Mouse (Mus musculus): ENCODE results near the gene Itpkc.

The Itpkc gene

GRCm38 (mm10) chr7:27195681-27196611 is 32.5 kb downstream of the Itpkc start, which contains the start of the genes BC024978 and Snrpa:
TSS of gene BC024978 (plus strand) at chr7:27195781.
TSS of gene Snrpa (minus strand) at chr7:27196271.
- intact Hi-C loops (cut with DNase I) = loop anchor here (1.0 to 2.0 kb wide), 2 partner anchors 17 to 32 kb away; partner anchors contain the start of genes Itpkc and Rab4b

- intact Hi-C loops (cut with DNase I) = loop anchor here (2.0 kb wide), 1 partner anchor 15 kb away; the partner anchor contains the start of gene Rab4b
These were observed 34.7 kb downstream of the Itpkc start for GRCm38 (mm10) chr7:27193731-27194130.

- intact Hi-C loops (cut with DNase I) = no loop called here
These were observed 36.0 kb downstream of the Itpkc start for GRCm38 (mm10) chr7:27192434-27192833.

GRCm38 (mm10) chr7:27189271-27189931 is 39.1 kb downstream of the Itpkc start:
- intact Hi-C loops (cut with DNase I) = no loop called here

DNA sequence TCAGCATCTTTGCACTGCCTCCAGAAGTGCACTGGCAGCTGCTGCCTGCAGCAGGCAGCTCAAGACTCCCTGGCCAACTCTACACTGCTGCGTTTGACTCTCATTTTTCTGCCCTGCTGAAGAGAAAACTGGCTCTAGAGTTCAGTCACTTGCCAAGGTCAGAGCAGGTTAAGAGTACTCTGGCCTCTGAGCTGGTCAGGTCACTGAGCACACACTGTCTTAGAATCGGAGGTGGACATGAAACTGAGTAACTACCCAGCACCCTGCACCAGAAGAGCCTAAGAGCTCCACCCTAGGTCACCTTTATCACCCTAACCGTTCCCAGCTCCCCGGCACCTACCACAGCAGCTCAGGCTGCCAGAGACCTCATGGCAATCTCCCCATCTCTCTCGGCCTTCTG is 42.5 kb downstream of the Itpkc start:
- intact Hi-C loops (cut with DNase I) = no loop called here

- intact Hi-C loops (cut with DNase I) = no loop called here
These were observed 43.5 kb downstream of the Itpkc start for GRCm38 (mm10) chr7:27184964-27185363.

- intact Hi-C loops (cut with DNase I) = no loop called here
These were observed 46.0 kb downstream of the Itpkc start for GRCm38 (mm10) chr7:27182498-27182897.

GRCm38 (mm10) chr7:27180837-27181695 is 47.4 kb downstream of the Itpkc start, which contains the start of the genes Gm21983 and Mia:
TSS of gene Gm21983 (minus strand) at chr7:27181086.
TSS of gene Mia (minus strand) at chr7:27181157.
- intact Hi-C loops (cut with DNase I) = no loop called here

GRCm38 (mm10) chr7:27180036-27180435 is 48.4 kb downstream of the Itpkc start:
- intact Hi-C loops (cut with DNase I) = no loop called here

GRCm38 (mm10) chr7:27179217-27179918 is 49.1 kb downstream of the Itpkc start:
- intact Hi-C loops (cut with DNase I) = loop anchor here (2.0 kb wide), 1 partner anchor 15 kb away; the partner anchor contains the start of gene BC024978

DNA sequence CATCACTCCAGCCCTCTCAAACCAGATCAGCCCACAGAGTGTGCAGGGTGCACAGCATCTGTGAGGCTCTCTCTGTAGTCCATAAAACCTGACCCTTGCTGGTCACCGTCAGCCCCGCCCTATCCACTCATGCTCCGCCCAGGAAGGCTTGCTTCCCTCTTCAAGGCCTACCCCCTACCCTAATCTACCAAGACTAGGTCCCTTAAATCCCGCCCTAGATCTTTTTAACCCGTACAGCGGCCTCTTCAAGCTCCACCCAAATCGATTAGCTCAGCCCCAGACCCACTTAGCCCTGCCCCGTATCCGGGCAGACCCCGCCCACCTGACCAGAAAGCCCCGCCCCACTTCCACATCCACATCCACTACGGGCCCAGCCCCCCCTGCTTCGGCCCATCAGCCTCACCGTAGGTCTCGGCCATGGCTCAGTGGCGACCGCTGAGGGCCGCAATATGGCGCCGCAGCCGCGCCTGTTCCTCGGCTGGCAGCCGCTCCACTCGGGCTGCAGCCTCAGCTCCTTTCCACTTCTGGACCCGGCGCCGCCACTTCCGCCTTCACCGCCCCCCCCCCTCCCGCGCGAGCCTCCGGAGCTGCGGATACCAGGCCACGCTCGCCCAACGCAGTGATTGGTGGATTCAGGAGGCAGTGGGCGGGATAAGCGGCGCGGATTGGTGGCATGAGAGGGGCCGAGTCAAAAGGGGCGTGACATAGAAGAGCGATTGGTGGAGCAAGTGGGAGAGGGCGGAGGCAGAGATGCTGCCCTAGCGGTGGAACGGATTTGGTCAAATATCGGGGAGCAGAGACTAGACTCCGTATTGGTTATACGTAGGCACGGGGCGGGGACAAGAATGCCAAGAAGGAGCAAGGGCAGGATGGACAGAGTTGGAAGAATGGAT is 49.9 kb downstream of the Itpkc start, which contains the start of gene Rab4b:
TSS of gene Rab4b (minus strand) at position 573 of the 893 bp plus-strand sequence.
- intact Hi-C loops (cut with DNase I) = loop anchor here (2.0 kb wide), 1 partner anchor 16 kb away; the partner anchor contains the start of gene BC024978

- intact Hi-C loops (cut with DNase I) = loop anchor here (2.0 kb wide), 1 partner anchor 17 kb away; the partner anchor contains the start of gene BC024978
These were observed 50.5 kb downstream of the Itpkc start for GRCm38 (mm10) chr7:27177942-27178323.

- intact Hi-C loops (cut with DNase I) = no loop called here
These were observed 53.6 kb downstream of the Itpkc start for GRCm38 (mm10) chr7:27174896-27175295.

- intact Hi-C loops (cut with DNase I) = no loop called here
These were observed 54.0 kb downstream of the Itpkc start for GRCm38 (mm10) chr7:27174496-27174895.

DNA sequence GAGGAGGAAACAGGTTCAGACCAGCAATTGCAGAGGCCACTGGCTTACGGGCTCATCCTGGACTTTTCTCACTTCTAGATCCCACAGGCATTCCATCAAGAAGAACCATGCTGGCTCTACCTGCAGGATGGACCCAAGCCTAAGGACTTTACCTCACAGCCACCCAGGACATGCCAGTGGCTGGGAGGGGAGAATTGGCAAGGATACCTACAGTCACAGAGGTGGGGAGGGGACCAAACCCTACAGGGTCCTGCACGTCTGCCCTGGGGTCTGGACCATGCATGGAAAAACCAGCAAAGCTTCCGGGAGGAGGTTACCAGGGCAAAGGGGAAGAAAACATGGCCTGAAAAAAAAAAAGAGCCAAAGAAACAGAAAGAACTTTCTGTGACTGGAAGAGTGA is 57.5 kb downstream of the Itpkc start:
- intact Hi-C loops (cut with DNase I) = no loop called here

- intact Hi-C loops (cut with DNase I) = loop anchor here (5.0 kb wide), 1 partner anchor 59 kb away; the partner anchor contains the start of gene Itpkc
These were observed 60.1 kb downstream of the Itpkc start for GRCm38 (mm10) chr7:27168371-27168770.

DNA sequence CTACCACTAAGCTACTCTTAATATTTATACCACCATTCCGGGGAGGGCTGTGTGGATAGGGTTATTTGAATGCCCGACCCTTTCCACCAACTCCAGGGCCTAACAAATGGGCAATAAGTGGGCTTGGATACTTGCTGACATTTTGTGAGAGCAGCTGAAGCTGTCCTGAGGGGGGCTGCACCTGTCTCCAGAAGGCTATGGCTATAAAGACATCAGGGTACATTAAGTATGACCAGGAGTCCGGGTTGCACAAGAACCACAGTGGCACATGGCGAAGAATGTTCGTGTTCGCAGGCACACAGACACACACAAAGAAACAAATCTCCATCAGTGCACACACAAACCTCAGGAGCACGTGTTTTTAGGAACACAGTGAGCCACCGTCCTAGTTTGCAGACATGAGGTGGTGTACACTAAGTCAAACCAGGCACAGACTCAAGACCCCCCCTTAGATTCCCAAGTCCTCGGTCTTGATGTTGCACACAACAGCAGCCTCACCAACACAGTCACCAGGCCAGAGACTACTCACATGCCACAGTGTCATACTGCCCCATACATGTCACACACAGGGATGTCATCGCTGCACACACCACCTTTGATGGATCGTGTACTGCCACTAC is 60.9 kb downstream of the Itpkc start:
- intact Hi-C loops (cut with DNase I) = loop anchor here (5.0 kb wide), 1 partner anchor 60 kb away; the partner anchor contains the start of gene Itpkc
